Mouse (Mus musculus) left cerebral cortex, adult 9 months (tissue): ENCODE data around the gene Opn3.

ENCODE experiments used
- DNase-seq, 2 experiments: peaks; one replicate each; pipeline ENCODE4 v3.0.0; 2022; ENCODE audit warnings: low spot score in 2 of 2

Gene Opn3

DNA sequence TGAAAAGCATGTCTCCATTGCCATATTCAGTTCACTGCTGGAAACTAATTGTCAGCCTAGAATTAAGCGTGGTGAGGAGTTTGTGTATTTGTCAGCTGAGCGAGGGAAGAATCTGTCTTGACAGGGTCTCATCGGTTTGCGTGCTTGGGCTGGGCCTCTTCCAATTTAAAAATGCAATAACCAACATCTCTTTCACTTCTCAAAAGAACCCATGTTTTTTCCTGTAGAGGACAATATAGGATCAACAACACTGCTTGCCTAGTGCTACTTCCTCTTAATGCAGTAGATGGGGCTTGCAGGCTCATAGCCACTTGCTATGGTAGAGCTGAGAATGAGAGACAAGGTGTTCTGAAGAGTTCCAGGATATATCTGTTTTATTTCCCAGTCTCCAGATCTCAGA, 32.7 kb downstream of the Opn3 start:
- no peak for DNase-seq

DNA sequence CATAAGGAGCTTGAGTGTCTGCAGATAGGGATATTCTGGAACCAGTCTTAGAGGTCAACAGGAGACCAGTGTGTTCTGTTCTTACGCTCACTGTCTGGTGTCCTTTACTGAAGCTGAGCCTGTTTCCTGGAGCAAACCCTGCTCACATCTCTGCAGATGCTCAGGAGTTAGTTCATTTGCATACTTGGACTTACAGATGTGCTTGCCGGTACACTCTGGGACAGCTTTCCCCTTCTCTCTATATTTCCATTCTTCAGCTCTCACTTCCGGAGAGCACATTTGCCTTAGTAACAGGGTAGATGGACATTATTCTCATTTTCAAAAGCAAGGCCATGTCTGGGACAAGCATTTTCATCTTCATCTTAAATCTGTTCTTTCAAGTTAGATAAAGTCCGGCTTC, 44.0 kb downstream of the Opn3 start:
- no peak for DNase-seq

DNA sequence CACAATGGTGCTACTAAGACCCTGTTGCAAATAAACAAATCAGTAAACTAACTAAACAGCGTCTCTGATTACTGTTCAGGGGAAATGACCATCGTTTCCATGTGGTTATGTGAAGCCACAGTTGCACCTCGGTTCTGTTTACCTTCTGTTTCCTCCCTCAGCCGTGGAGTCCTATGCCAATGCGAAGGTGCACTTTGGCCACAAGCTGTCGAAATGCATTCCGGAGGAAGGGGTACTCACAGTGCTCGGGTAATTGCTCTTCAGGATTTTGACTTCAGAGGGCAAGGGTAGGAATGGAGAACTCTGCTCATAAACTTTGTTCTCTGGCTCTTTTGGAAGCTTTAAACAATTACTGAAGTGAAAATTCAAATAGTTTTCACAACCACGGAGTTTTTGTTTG, 45.6 kb downstream of the Opn3 start:
- DNase-seq: no peak

DNA sequence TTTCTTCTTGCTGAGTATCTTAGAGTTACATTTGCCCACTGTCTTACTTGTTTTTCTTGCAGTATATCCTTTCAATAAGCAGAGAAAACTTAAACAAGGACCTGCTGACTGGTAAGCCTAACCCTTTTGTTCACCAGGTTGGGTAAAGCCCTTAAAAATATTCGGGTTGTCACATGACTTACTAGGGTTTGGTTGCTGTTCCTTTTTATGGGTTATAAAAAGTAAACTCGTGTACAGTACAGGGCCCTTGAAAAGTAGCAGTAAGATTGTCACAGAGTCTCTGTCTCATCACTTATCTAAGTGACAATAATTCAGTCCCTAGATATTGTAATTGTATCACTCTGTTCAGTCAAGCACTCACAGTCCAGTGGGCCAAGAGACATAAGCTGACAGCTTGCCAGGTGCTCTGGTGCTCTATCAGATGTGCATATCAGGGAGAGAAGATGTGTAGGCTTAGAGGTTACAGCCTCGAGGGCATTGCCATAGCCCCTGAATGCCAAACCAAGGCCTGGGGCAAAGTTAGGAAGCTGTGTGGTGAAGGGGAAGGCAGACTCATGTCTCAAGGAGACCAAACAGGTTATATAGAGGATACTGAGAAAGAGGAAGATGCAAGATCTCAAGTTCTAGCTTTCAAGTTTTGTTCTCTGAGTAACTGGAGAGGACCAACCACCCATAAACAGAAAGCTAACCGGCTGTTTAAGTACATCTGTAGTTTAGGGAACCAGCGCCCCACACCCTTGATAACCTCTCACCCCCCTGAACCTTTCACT, 48.9 kb downstream of the Opn3 start:
- DNase-seq: no peak

DNA sequence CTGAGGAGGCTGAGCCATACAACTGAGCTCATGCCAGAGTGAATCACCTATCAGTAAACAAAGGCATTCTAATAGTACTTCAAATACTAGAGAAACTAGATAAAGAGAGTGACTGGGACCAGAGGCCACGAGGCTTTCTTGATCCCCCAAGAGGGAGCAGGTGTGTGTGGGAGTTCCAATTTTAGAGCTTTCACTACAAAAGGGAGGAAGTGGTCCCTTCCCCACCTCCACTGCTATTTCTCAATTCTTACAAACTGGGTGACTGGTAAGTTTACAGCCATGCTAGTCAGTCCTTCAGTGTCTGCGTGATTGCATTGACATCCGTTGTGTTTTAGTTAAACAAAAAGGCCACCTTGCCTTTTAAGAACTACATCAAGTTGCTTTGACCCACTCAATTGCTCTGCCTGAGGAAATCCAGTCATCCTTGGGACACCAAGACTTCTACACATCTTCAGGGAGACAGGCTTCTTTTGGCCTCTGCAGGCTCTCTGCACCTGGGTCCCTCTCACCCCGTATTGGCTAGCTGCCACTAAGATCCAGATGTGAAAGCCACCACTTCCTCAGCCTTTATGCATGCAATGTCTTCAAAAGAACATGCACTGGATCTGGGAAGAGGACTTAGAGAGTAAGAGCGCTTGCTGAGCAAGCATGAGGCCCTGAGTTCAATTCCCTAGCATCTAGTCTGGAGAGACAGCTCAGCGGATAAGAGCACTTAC, 52.0 kb downstream of the Opn3 start:
- no peak for DNase-seq

DNA sequence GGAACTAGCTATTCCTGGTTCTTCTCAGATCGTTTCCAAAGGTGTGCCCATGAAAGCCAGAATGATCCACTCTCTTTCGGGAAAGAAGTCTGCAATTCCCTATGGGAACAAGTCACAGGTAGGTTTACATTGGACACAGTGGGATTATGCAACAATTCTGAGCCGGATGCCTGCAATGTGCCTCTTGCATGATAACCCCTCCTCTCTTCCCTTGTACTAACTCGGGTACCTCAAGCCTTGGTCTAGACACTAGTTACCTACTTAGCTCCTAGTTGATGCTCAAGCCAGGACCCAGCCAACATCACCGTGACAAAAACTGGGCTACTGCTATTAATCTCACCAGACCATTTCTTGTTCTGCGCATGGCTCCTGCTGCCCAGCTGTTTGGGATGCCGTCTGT, 53.5 kb downstream of the Opn3 start:
- DNase-seq: no peak

DNA sequence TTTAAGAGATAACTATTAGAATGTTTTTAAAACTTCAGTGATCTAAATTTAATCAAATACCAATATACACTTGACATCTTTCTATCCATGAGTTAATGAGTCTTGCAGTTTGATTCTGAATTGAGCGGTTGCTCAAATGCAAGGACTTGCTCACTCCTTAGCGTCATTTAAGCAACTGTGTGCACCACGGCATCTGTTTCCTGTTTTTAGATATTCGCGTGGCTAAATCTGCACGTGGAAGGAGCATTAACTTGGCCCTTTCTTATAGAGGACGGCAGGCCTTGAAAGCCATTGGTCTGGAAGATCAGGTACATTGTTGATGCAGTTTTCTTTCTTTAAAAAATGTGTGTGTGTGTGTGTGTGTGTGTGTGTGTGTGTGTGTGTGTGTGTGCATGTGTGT, 54.9 kb downstream of the Opn3 start:
- no peak for DNase-seq

DNA sequence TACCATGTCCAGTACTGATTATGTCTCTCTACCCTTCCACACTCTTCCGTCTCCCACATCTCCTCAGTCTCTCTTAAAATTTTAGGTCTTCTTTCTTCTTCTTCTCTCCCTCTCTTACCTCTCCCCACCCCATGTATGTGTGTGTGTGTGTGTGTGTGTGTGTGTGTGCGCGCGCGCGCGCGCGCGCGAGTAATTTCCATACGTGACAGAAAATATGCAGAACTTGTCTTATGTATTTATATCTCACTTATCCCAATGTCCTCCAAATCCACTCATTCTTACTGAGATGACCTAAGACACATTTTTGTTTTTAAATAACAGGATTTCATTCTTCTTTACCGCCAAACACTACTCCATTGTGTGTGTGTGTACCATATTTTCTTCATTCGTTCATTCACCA, 60.1 kb downstream of the Opn3 start:
- no peak for DNase-seq

DNA sequence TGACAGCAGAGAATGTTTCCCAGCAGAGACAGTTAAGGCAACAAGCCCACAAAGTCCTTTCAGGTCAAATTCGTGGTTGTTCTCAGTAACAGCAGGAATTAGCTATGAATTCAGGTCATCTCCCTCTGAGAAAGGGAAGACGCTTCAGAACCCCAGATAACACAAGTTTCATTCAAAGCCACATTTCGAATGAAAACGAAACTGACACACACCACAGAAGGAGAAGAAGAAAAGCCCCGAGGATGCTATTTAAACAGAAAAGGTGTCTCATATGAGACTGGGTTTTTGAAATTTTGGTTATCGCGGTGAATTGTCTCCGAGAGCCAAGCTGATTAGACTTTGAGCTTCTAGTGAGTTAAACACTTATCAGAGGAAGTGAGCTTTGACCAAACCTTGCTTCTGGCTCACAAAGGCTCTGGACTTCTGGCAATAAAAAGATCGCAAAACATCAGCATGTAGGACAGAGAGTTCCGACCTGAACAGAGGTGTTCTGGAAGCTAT, 60.8 kb downstream of the Opn3 start:
- DNase-seq: no peak

DNA sequence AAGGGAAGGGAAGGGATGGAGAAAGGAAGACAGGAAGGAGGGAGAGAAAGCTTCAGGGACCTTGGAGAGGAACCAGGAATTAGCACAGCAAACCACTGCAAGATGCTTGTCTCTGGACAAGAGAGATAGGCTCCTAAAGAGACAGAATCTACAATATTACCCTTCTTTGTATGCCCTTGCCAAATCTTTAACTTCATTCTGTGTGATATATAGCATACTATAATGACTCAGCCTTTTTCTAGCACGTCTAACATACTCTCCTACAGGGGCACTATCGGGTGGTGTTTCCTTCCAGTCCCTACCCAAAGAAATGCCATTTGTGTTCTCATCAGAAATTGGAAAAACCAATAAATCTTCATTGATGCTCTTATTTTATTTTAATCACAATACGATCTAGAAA, 61.5 kb downstream of the Opn3 start:
- DNase-seq: no peak

DNA sequence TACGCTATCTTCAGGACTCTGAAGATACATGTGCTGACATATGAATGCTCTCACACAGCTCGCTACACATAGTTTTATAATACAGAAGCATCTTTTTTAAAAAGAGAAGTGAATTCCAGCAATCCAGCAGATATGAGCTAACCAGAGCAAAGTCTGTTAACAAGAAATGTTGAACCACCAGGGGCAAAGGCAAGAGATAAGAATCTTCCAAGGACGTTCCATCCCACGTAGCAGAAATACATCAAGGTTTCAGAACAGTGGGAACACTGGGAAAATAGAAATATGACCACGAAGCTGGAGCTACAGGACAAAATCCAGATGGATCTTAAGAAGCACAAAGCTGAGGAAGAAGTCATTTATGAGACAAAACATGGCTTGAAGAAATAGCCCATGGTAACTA, 62.2 kb downstream of the Opn3 start:
- DNase-seq: no peak

DNA sequence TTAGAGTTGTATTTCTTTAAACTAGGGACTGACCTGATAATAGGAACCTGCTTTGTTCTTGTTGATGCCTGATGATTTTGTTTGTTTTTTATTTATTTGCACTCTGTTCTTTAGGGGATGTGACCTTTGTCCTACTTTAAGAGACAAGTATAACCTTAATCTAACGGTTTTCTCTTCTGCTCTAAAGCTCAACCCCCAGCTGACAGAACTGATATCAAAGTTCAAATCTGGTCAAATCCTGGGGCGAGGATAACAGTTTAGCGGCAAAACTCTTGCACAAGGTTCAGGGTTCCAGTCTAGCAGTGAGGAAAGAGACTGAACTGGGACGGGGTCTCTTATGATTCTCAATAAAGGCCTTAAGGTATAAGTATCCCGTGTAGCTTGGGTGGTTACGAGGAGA, 63.3 kb downstream of the Opn3 start:
- no peak for DNase-seq

DNA sequence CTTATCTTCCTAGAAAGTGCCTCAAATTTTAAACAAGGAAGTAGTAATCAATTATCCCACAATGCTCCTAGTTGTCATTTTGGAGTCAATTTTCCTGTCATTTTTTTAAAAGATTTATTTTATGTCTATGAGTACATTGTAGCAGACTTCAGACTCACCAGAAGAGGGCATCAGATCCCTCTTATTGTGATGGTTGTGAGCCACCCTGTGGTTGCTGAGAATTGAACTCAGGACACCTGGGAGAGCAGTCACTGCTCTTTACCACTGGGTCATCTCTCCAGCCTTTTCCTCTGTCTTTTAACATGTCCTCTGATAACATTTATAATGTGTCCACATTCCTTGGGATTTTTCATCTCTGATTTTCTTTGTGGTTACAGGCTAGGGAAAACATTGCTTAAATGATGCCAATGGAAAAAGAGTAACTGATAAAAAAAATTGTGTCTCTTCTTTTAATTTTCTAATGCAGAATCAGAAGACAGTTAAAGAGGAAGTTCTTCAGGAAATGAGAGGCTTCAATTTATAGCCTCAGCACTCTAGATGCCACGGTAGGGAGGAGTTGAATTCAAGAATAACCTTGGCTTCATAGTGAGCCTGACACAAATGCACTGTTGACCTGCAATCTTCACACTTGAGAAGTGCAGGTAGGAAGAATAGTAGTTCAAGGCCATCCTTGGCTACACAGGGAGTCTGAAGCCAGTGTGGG, 66.4 kb downstream of the Opn3 start:
- peak in 1 of 2 experiments; percentile 34 for DNase-seq

DNA sequence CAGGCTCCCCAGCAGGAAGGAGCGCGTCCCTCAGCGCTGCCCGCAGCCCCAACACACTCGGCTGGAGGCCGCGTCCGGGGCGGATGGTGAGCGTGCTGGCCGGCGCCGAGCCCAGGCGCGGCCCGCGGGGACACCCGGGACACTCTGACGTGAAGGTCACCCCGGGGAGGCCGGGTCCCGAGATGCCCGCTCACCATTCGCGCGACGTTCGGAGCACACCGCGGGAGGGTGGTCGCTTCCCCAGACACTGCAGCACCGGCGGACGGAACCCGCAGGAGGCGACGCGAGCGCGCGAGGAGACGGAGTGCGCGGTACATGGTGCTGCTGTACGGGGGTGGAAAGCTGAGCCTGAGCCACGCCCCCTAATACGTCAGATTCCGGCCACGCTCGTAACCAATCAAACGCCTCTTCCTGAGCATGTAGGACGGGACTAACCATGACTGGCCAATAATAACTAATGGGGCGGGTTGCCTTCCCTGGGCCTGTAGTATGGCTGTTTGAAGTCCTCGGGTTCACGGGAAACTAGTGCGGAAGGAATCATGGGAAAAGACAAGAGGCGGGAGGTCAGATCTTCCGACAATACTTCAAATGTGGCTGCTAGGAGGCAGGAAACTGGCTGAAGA, 67.2 kb downstream of the Opn3 start, which contains the start of gene Fh1:
Fh1 (minus strand) TSS at position 379 of the 623 bp plus-strand sequence.
- peak; percentile 96 to 97 for DNase-seq

DNA sequence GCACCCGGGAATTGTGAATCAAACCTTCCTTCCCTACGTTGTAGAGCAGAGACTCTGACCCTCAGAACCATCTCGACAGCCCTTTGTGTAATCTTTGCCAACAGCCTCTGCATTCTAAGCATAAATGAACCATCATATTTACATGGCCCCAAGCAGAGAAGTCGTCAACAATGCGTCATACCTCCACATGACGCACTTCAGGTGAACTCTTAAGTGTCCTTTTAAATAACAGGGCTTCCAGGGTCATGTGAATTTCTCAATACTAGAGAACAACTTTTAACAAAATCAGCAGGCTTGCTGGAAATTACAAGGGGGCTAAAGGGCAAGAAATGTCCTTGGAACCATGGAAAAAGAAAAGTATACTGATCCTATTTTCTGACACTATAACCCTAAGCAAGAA, 68.9 kb downstream of the Opn3 start:
- no peak for DNase-seq

DNA sequence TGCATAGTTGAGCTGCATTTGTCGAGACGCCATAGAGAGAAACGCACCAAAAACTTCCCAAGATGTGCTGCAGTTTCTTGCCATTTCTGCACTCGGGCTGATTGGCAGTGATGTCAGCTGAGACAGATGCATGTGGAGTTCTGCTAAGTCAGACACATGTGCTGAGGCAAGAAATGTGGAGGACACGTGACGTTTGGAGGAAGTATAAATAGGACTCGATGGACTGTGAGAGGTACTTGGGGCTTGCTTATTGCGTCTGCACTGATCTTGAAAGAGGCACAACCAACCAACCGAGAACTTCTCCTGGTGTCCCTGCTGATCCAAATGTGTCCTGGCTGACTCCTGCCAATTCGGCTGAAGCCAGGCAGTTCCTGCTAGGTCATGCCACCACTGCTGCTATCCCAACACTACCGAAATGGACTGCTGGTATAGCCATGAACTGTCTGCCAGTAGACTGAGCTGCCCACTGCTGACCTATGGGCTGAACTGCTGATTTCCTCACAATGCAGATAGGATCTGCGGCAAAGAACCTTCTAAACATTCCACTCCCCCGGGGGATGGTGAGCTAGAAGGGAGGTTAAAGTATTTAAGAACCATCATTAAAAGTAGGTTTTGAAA, 72.7 kb downstream of the Opn3 start, which contains the start of gene Kmo:
Kmo (plus strand) TSS at position 568 of the 618 bp plus-strand sequence.
- DNase-seq: no peak

DNA sequence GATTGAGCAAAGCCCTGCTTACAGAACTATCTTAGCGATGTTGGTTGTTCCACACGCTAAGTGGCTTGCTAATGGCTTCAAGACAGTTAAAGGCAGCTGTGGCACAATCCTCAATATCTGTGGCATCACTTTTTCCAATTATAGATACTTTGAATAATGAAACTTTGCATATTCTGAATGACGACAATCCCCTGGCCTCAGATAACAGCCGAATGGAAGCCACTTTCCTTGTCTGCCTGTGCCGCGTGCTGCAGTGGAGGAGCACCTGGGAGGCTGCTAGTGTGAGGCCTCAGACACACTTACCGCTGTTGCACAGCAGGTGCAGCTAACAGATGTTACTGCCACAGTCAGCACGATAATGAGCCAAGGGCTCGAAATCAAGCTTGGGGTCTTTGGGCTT, 77.6 kb downstream of the Opn3 start:
- DNase-seq: no peak
